Mouse (Mus musculus) monocyte, adult 5-6 weeks (primary cell): ENCODE results near the gene Gm13088. TPM values are rescaled to one million over a fixed set of nuclear protein-coding genes. Genes with fewer than 3 reads are reported as not detected.
"Not testable (repeated sequence)": the region's sequence is repeated elsewhere in the genome, so short reads cannot be mapped to it uniquely, and the experiment has no call there.

ENCODE experiments used
- ATAC-seq: fragments of 153-309, 156-312 bp; replicated peaks from 2 replicates; pipeline ENCODE4 v1.8.0; 2017; ENCODE audit warnings: mild to moderate bottlenecking; ENCODE audit not compliant: low TSS enrichment, insufficient number of reproducible peaks, severe bottlenecking, poor library complexity, low FRiP score
- total RNA-seq: library from RNA; stranded (forward); fragments of 200-1000, 200-491, 200-594 nt; gene quantifications from 3 replicates; pipeline ENCODE4 v1.2.3, GENCODE M21; 2017

Gm13088 gene
- total RNA-seq: not detected in 3 replicates

DNA sequence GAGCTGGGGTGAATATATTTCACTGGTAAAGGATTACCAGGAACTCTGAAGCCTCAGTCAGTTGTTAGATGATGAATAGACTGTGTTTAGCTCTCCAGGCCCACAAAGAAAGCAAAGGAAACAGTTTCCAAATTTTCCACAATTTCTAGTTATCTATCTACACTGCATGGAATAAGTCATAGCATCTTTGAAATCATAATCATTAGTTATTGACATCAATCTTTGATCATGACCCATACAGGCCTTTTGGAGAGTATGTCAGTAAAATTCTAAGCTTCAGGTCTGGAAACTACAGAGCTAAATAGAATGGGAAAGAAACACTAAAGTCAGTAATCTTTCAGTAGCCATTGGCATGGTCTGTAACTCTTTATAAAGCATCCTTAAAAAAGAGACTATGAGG lies at the start of gene Gm13088:
TSS of gene Gm13088 (minus strand) at position 101 of the 400 bp plus-strand sequence.
- not testable (repeated sequence) for ATAC-seq

GRCm38 (mm10) chr4:143702611-143703010 lies 45.6 kb upstream of the Gm13088 start, which contains the start of gene Gm13089:
Gene Gm13089, minus strand, starts transcription at chr4:143702711.
- no peak for ATAC-seq

GRCm38 (mm10) chr4:143618101-143618500 lies 38.9 kb downstream of the Gm13088 start:
- not testable (repeated sequence) for ATAC-seq

GRCm38 (mm10) chr4:143614703-143615102 lies 42.3 kb downstream of the Gm13088 start, which contains the start of gene Gm13083:
Gene Gm13083, plus strand, starts transcription at chr4:143615003.
- not testable (repeated sequence) for ATAC-seq

GRCm38 (mm10) chr4:143611927-143612326 lies 45.1 kb downstream of the Gm13088 start:
- not testable (repeated sequence) for ATAC-seq

Other genes with a start within 250 kb of the Gm13088 start
- 28.4 to 41.2 TPM (median 40.7 TPM) in 3 replicates for gene Pramef8, start 244.8 kb downstream of the Gm13088 start, total RNA-seq
- gene Oog4, start 206.9 kb downstream of the Gm13088 start, total RNA-seq: not detected in 3 replicates
- gene Gm13043, start 145.9 kb downstream of the Gm13088 start, total RNA-seq: not detected in 3 replicates
- not detected in 3 replicates for gene Gm13040, start 121.3 kb downstream of the Gm13088 start, total RNA-seq
- gene BC080695, start 105.5 kb downstream of the Gm13088 start, total RNA-seq: not detected in 3 replicates
- gene Gm13057, start 105.5 kb downstream of the Gm13088 start, total RNA-seq: not detected in 3 replicates
- gene Gm13083, start 42.2 kb downstream of the Gm13088 start, total RNA-seq: not detected in 3 replicates
- not detected in 3 replicates for gene Gm13089, start 45.5 kb upstream of the Gm13088 start, total RNA-seq
- gene Gm13078, start 62.2 kb upstream of the Gm13088 start, total RNA-seq: not detected in 3 replicates
- gene Gm13023, start 132.1 kb upstream of the Gm13088 start, total RNA-seq: not detected in 3 replicates
- not detected in 3 replicates for gene Gm13084, start 158.8 kb upstream of the Gm13088 start, total RNA-seq
- not detected in 3 replicates for gene Gm13103, start 189.3 kb upstream of the Gm13088 start, total RNA-seq
- not detected in 3 replicates for gene Pramef6, start 243.1 kb upstream of the Gm13088 start, total RNA-seq